Mouse (Mus musculus): Measurements from ENCODE around the gene Mrgpra3.

The Mrgpra3 gene

DNA sequence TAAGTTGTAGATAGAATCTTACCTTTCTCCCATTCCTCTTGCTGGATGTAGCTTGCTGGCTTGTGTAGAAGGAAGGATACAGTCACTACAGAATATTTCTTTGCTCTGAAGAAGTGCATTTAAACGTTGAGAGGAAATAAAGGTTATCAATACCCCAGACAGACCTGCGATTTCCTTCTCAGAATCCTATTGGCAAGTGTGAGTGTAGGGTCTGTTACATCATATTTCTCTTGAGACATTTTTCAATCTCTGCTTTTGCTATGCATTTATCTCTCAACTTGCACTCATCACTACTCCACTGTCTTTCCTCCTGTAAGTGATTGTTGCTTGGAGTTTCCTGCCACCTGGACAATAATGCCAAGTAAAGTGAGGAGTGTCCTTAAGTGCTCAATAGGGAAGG, at the start of gene Mrgpra3:
Gene Mrgpra3 (minus strand): TSS at position 101 of the 400 bp plus-strand sequence.
- DNase-seq (ENCODE audit: low read depth): no peak
